Comparison of ENCODE assay signal across 11 mouse cellular contexts in genomic region chr7:101354423-101354822, GRCm38 (mm10). TPM values are rescaled to one million over a fixed set of nuclear protein-coding genes. Genes with fewer than 3 reads are reported as not detected.
DNase-seq lines count a peak whose midpoint lies in the region; ATAC-seq and TF ChIP-seq lines count a peak whose summit lies in the region.
"Had no signal": no experiment of that assay in that cellular context is flagged by ENCODE, and none has a peak within 500 bp of the region (broad histone marks: within the 10 kb centered on the region; RNA-seq: fewer than 3 reads in every experiment).

No protein-coding gene starts in this region.

- peak; percentile 38 for DNase-seq in kidney, adult 18-20 months
- no peak for DNase-seq in left cerebral cortex, adult 2 months (ENCODE audit: extremely low spot score in 1 of 2, low spot score in 2 of 2)
- no peak for DNase-seq in left cerebral cortex, adult 11 months (ENCODE audit: low spot score)
- no peak for DNase-seq in ovary, adult 18-20 months (ENCODE audit: low spot score)

- H3K4me3 ChIP-seq in kidney, embryonic 15.5 days (replicated peaks), result no peak overlapping the region
- no peak overlapping the region for H3K4me3 ChIP-seq in intestine, postnatal 0 days (ENCODE audit: low read depth, low read length)
- H3K4me3 ChIP-seq in liver, embryonic 16.5 days (ENCODE audit: low read depth, low read length), result no peak overlapping the region
- H3K4me3 ChIP-seq in stomach, embryonic 15.5 days (replicated peaks), result no peak overlapping the region
- H3K4me3 ChIP-seq in left cerebral cortex, adult 2 months, result no peak overlapping the region
- H3K4me3 ChIP-seq: midbrain, embryonic 12.5 days had no signal

- TF ChIP-seq CTCF in intestine, postnatal 0 days (IDR thresholded peaks at IDR 0.05; ENCODE audit: low read depth), result no peak
- TF ChIP-seq CTCF in left cerebral cortex, adult 2 months (IDR thresholded peaks at IDR 0.05), result no peak

- no peak overlapping the region for H3K27ac ChIP-seq in kidney, embryonic 15.5 days
- H3K27ac ChIP-seq in intestine, postnatal 0 days (ENCODE audit: low read depth, low read length), result peak overlapping the region; percentile 79
- peak overlapping the region; percentile 89 for H3K27ac ChIP-seq in liver, embryonic 16.5 days (ENCODE audit: low read length)
- peak overlapping the region; percentile 36; the same call in 1 of the 2 replicates for H3K27ac ChIP-seq in stomach, embryonic 15.5 days
- no peak overlapping the region for H3K27ac ChIP-seq in left cerebral cortex, adult 2 months
- H3K27ac ChIP-seq: midbrain, embryonic 12.5 days had no signal

- H3K4me2 ChIP-seq in kidney, embryonic 15.5 days, result no peak overlapping the region
- H3K4me2 ChIP-seq in intestine, postnatal 0 days (replicated peaks; ENCODE audit: low read depth), result peak overlapping the region; percentile 28
- H3K4me2 ChIP-seq in liver, embryonic 16.5 days (ENCODE audit: low read depth, low read length), result no peak overlapping the region
- no peak overlapping the region for H3K4me2 ChIP-seq in stomach, embryonic 15.5 days
- H3K4me2 ChIP-seq: midbrain, embryonic 12.5 days had no signal

- 56% methylated on average over 5 of the region's 5 CpGs for WGBS in kidney, embryonic 15.5 days
- WGBS in intestine, postnatal 0 days, result 33% methylated on average over 5 of the region's 5 CpGs
- 38% methylated on average over 5 of the region's 5 CpGs for WGBS in liver, embryonic 16.5 days (ENCODE audit: insufficient replicate concordance)
- WGBS in stomach, embryonic 15.5 days, result 51% methylated on average over 5 of the region's 5 CpGs

- H3K9ac ChIP-seq in kidney, embryonic 15.5 days, result no peak overlapping the region
- peak overlapping the region; percentile 22; the same call in 1 of the 2 replicates for H3K9ac ChIP-seq in intestine, postnatal 0 days (ENCODE audit: low read depth, low read length)
- H3K9ac ChIP-seq in liver, embryonic 16.5 days (ENCODE audit: low read depth, low read length), result no peak overlapping the region
- no peak overlapping the region for H3K9ac ChIP-seq in stomach, embryonic 15.5 days
- H3K9ac ChIP-seq: midbrain, embryonic 12.5 days had no signal

- H3K9me3 ChIP-seq in kidney, embryonic 15.5 days (replicated peaks), result no peaks in the 10 kb centered on the region
- H3K9me3 ChIP-seq in intestine, postnatal 0 days (ENCODE audit: control insufficient read depth), result no peaks in the 10 kb centered on the region
- H3K9me3 ChIP-seq in liver, embryonic 16.5 days (replicated peaks; ENCODE audit: control insufficient read depth, low read length), result no peaks in the 10 kb centered on the region
- H3K9me3 ChIP-seq in stomach, embryonic 15.5 days, result no peaks in the 10 kb centered on the region
- H3K9me3 ChIP-seq: midbrain, embryonic 12.5 days had no signal

- H3K27me3 ChIP-seq in kidney, embryonic 15.5 days, result 0 out of 2 replicates have a peak, but pooled peaks cover 5% of the 10 kb centered on the region
- no peaks in the 10 kb centered on the region for H3K27me3 ChIP-seq in intestine, postnatal 0 days (replicated peaks; ENCODE audit: control insufficient read depth, insufficient read depth, low read length)
- H3K27me3 ChIP-seq in liver, embryonic 16.5 days (ENCODE audit: control insufficient read depth, insufficient read depth, low read depth, low read length), result no peaks in the 10 kb centered on the region
- no peaks in the 10 kb centered on the region for H3K27me3 ChIP-seq in stomach, embryonic 15.5 days (replicated peaks)

- intact Hi-C loops in left cerebral cortex, adult 2 months (cut with DNase I), result no loop called here

- no peak for ATAC-seq in kidney, embryonic 15.5 days (replicated peaks; ENCODE audit: low FRiP score)
- peak; percentile 90 for ATAC-seq in intestine, postnatal 0 days
- peak; percentile 89 for ATAC-seq in liver, embryonic 16.5 days (ENCODE audit: low read depth)
- peak; percentile 54 for ATAC-seq in stomach, embryonic 15.5 days (ENCODE audit: insufficient read depth, low FRiP score, low read depth)

- peaks cover 22% of the 10 kb centered on the region for H3K4me1 ChIP-seq in kidney, embryonic 15.5 days
- H3K4me1 ChIP-seq in intestine, postnatal 0 days (replicated peaks; ENCODE audit: control insufficient read depth, insufficient read depth, low read length), result no peaks in the 10 kb centered on the region
- peaks cover 16% of the 10 kb centered on the region for H3K4me1 ChIP-seq in liver, embryonic 16.5 days (ENCODE audit: control insufficient read depth, low read depth, low read length)
- H3K4me1 ChIP-seq in stomach, embryonic 15.5 days, result peaks cover 12% of the 10 kb centered on the region; the same call in 1 of the 2 replicates

- no peaks in the 10 kb centered on the region for H3K36me3 ChIP-seq in kidney, embryonic 15.5 days
- H3K36me3 ChIP-seq in intestine, postnatal 0 days (ENCODE audit: control insufficient read depth, insufficient read depth), result no peaks in the 10 kb centered on the region
- H3K36me3 ChIP-seq in liver, embryonic 16.5 days (ENCODE audit: control insufficient read depth, insufficient read depth), result no peaks in the 10 kb centered on the region
- no peaks in the 10 kb centered on the region for H3K36me3 ChIP-seq in stomach, embryonic 15.5 days
- H3K36me3 ChIP-seq: midbrain, embryonic 12.5 days had no signal

RNA-seq across cellular contexts. Expression of gene Arap1, which starts 6.6 kb away (rescaled TPM):
- 78.9 and 97.1 TPM in 2 replicates for polyA plus RNA-seq in kidney, embryonic 15.5 days (2015; fragmentation: Nextera tagmentation; extraction: Ambion mirVana)
- 31.2 and 35.3 TPM in 2 replicates for polyA plus RNA-seq in intestine, postnatal 0 days (2015; fragmentation: Nextera tagmentation; extraction: Ambion mirVana)
- 17.3 and 22.5 TPM in 2 replicates for polyA plus RNA-seq in liver, embryonic 16.5 days (2015; fragmentation: Nextera tagmentation; extraction: Ambion mirVana)
- 88.7 and 92.5 TPM in 2 replicates for polyA plus RNA-seq in stomach, embryonic 15.5 days (2015; fragmentation: Nextera tagmentation; extraction: Ambion mirVana)
- total RNA-seq in left cerebral cortex, adult 2 months (2021), result 10 to 100 TPM; 16.6 to 22.1 TPM

RNA-seq across cellular contexts. Expression of gene Stard10, which starts 37.5 kb away (rescaled TPM):
- polyA plus RNA-seq in kidney, embryonic 15.5 days (2015; fragmentation: Nextera tagmentation; extraction: Ambion mirVana), result 55.4 and 58.5 TPM in 2 replicates
- 63.7 and 71.7 TPM in 2 replicates for polyA plus RNA-seq in intestine, postnatal 0 days (2015; fragmentation: Nextera tagmentation; extraction: Ambion mirVana)
- polyA plus RNA-seq in liver, embryonic 16.5 days (2015; fragmentation: Nextera tagmentation; extraction: Ambion mirVana), result 128 and 142 TPM in 2 replicates
- polyA plus RNA-seq in stomach, embryonic 15.5 days (2015; fragmentation: Nextera tagmentation; extraction: Ambion mirVana), result 112 and 127 TPM in 2 replicates
- total RNA-seq in left cerebral cortex, adult 2 months (2021), result 10 to 100 TPM; 81.7 to 84.3 TPM

RNA-seq across cellular contexts. Expression of gene Atg16l2, which starts 52.4 kb away (rescaled TPM):
- polyA plus RNA-seq in kidney, embryonic 15.5 days (2015; fragmentation: Nextera tagmentation; extraction: Ambion mirVana), result 17.4 and 18.5 TPM in 2 replicates
- polyA plus RNA-seq in intestine, postnatal 0 days (2015; fragmentation: Nextera tagmentation; extraction: Ambion mirVana), result 5.2 and 6.2 TPM in 2 replicates
- polyA plus RNA-seq in liver, embryonic 16.5 days (2015; fragmentation: Nextera tagmentation; extraction: Ambion mirVana), result 7.2 and 7.6 TPM in 2 replicates
- 15.4 and 16.2 TPM in 2 replicates for polyA plus RNA-seq in stomach, embryonic 15.5 days (2015; fragmentation: Nextera tagmentation; extraction: Ambion mirVana)
- total RNA-seq in left cerebral cortex, adult 2 months (2021), result 10 to 100 TPM; 67.5 to 67.8 TPM

RNA-seq across cellular contexts. Expression of gene Gm45837, which starts 56.3 kb away (rescaled TPM):
- 0.14 and 0.21 TPM in 2 replicates for polyA plus RNA-seq in kidney, embryonic 15.5 days (2015; fragmentation: Nextera tagmentation; extraction: Ambion mirVana)
- not detected in 2 replicates for polyA plus RNA-seq in intestine, postnatal 0 days (2015; fragmentation: Nextera tagmentation; extraction: Ambion mirVana)
- 4.0 TPM in 1 of 2 replicates, not detected in the other for polyA plus RNA-seq in liver, embryonic 16.5 days (2015; fragmentation: Nextera tagmentation; extraction: Ambion mirVana)
- polyA plus RNA-seq in stomach, embryonic 15.5 days (2015; fragmentation: Nextera tagmentation; extraction: Ambion mirVana), result 3.6 and 8.0 TPM in 2 replicates
- total RNA-seq in left cerebral cortex, adult 2 months (2021), result 1 to 10 TPM; 1.6 to 3.4 TPM
- total RNA-seq: ES-E14; layer of hippocampus, postnatal 14 days had no signal
- polyA plus RNA-seq: midbrain, embryonic 12.5 days had no signal

Comparison
In these comparisons a context has a peak if more than half of its experiments do, and no peak if none do; other contexts are left out.
1. H3K27ac ChIP-seq: peak in intestine, postnatal 0 days (single experiment), liver, embryonic 16.5 days (single experiment) and stomach, embryonic 15.5 days (single experiment); none in kidney, embryonic 15.5 days (single experiment) and left cerebral cortex, adult 2 months (single experiment).